Mouse (Mus musculus): ENCODE results near the gene Olfr90.

- TF ChIP-seq GATA1 (IDR thresholded peaks at IDR 0.05; ENCODE audit: low read length) = no peak
- TF ChIP-seq TAL1 (IDR thresholded peaks at IDR 0.05; ENCODE audit: low read length) = no peak
These were observed 39.9 kb downstream of the Olfr90 start for GRCm38 (mm10) chr17:37048383-37048782.

All from erythroblast, embryonic 14.5 days (primary cell).